Mouse (Mus musculus): ENCODE data around the gene Cep70.

Gene Cep70

GRCm38 (mm10) chr9:99319343-99319951 is 76.3 kb downstream of the Cep70 start:
- WGBS = 69% methylated on average over 8 of the region's 8 CpGs

GRCm38 (mm10) chr9:99320006-99320405 is 76.8 kb downstream of the Cep70 start:
- WGBS = 82% methylated on average over 8 of the region's 8 CpGs

- 60% methylated on average over 7 of the region's 7 CpGs for WGBS
Measured at GRCm38 (mm10) chr9:99325208-99325929, 82.2 kb downstream of the Cep70 start.

- 87% methylated on average over 4 of the region's 4 CpGs for WGBS
Measured at GRCm38 (mm10) chr9:99325961-99326360, 82.8 kb downstream of the Cep70 start.

GRCm38 (mm10) chr9:99326881-99327280 is 83.7 kb downstream of the Cep70 start:
- 38% methylated on average over 4 of the region's 4 CpGs for WGBS

- WGBS = 90% methylated on average over 4 of the region's 4 CpGs
Measured at GRCm38 (mm10) chr9:99336538-99336937, 93.4 kb downstream of the Cep70 start.

GRCm38 (mm10) chr9:99338293-99338692 is 95.1 kb downstream of the Cep70 start:
- WGBS = 89% methylated on average over 1 of the region's 1 CpGs

- WGBS = 94% methylated on average over 1 of the region's 1 CpGs
Measured at GRCm38 (mm10) chr9:99339182-99339581, 96.0 kb downstream of the Cep70 start.

GRCm38 (mm10) chr9:99340126-99340525 is 97.0 kb downstream of the Cep70 start:
- 73% methylated on average over 12 of the region's 12 CpGs for WGBS

- 81% methylated on average over 3 of the region's 3 CpGs for WGBS
Measured at GRCm38 (mm10) chr9:99341600-99341999, 98.4 kb downstream of the Cep70 start.

- WGBS = 13% methylated on average over 4 of the region's 4 CpGs
Measured at GRCm38 (mm10) chr9:99345351-99345792, 102.2 kb downstream of the Cep70 start.
